Mouse (Mus musculus) MEL (cell line): Measurements from ENCODE around the gene Txnip. TPM values are rescaled to one million over a fixed set of nuclear protein-coding genes. Genes with fewer than 3 reads are reported as not detected.

Experiments
- DNase-seq: peaks from one replicate; pipeline ENCODE4 v3.0.0; 2011; ENCODE audit warnings: low read depth, low spot score
- H3K27ac ChIP-seq: 2 replicates; pipeline ENCODE4 v1.5.1; 2012; ENCODE audit warnings: low read depth, mild to moderate bottlenecking, control low read depth, low read length, moderate library complexity; ENCODE audit not compliant: control insufficient read depth
- H3K27me3 ChIP-seq, 2 experiments: fragments of 150-350 bp in 1 of 2; sonication (generic) in 1 of 2; 2 replicates each; pipeline ENCODE4 v1.6.1; 2012; ENCODE audit warnings: low read length in 2 of 2, mild to moderate bottlenecking in 2 of 2, improper control_type of control experiment in 1 of 2, moderate library complexity in 1 of 2; ENCODE audit not compliant: insufficient read depth in 2 of 2, control insufficient read depth in 1 of 2
- H3K36me3 ChIP-seq, 2 experiments: 2 replicates each; pipeline ENCODE4 v1.6.1; 2012 to 2014; ENCODE audit warnings: low read length in 2 of 2, improper control_type of control experiment in 1 of 2, inconsistent platforms in 1 of 2, mild to moderate bottlenecking in 1 of 2; ENCODE audit not compliant: insufficient read depth in 2 of 2, control insufficient read depth in 1 of 2
- H3K4me1 ChIP-seq, 2 experiments: fragments of 150-350 bp in 1 of 2; sonication (generic) in 1 of 2; 2 replicates each; pipeline ENCODE4 v1.6.1; 2012; ENCODE audit warnings: low read length in 2 of 2, improper control_type of control experiment in 1 of 2, mild to moderate bottlenecking in 1 of 2; ENCODE audit not compliant: insufficient read depth in 2 of 2, control insufficient read depth in 1 of 2
- H3K4me3 ChIP-seq, 2 experiments: fragments of 150-350 bp in 1 of 2; sonication (generic) in 1 of 2; 2 replicates each; pipeline ENCODE4 v1.5.1; 2012; ENCODE audit warnings: low read depth in 2 of 2, low read length in 2 of 2, mild to moderate bottlenecking in 2 of 2, moderate library complexity in 2 of 2, control low read depth in 1 of 2, improper control_type of control experiment in 1 of 2; ENCODE audit not compliant: control insufficient read depth in 1 of 2, insufficient read depth in 1 of 2
- H3K79me2 ChIP-seq: 2 replicates; pipeline ENCODE4 v1.6.1; 2012; ENCODE audit warnings: mild to moderate bottlenecking, low read length, moderate library complexity; ENCODE audit not compliant: control insufficient read depth, poor library complexity, insufficient read depth
- H3K9ac ChIP-seq: 2 replicates; pipeline ENCODE4 v1.6.1; 2012; ENCODE audit warnings: low read depth, mild to moderate bottlenecking, control low read depth, low read length, moderate library complexity; ENCODE audit not compliant: control insufficient read depth, poor library complexity, severe bottlenecking
- H3K9me3 ChIP-seq: fragments of 150-350 bp; sonication (generic); replicated peaks from 2 replicates; pipeline ENCODE4 v1.6.1; 2012; ENCODE audit warnings: mild to moderate bottlenecking, low read length, improper control_type of control experiment, moderate library complexity; ENCODE audit not compliant: insufficient read depth
- BHLHE40 ChIP-seq: IDR thresholded peaks from 2 replicates; pipeline ENCODE4 v1.6.1; 2012; ENCODE audit warnings: low read depth, mild to moderate bottlenecking, inconsistent platforms, low read length, improper control_type of control experiment, borderline replicate concordance
- CHD1 ChIP-seq: IDR thresholded peaks from 2 replicates; pipeline ENCODE4 v1.6.1; 2012; ENCODE audit warnings: low read depth, mild to moderate bottlenecking, inconsistent platforms, low read length, improper control_type of control experiment
- CHD2 ChIP-seq: IDR thresholded peaks from 2 replicates; pipeline ENCODE4 v1.6.1; 2011; ENCODE audit warnings: low read length, improper control_type of control experiment
- CTCF ChIP-seq, 3 experiments: IDR thresholded peaks in 2 of 3; conservative IDR thresholded peaks in 1 of 3; 2 replicates each; pipeline ENCODE4 v1.5.1; 2011 to 2012; ENCODE audit warnings: low read length in 3 of 3, low read depth in 2 of 3, mild to moderate bottlenecking in 2 of 3, improper control_type of control experiment in 1 of 3, inconsistent platforms in 1 of 3, mixed read lengths in 1 of 3, moderate library complexity in 1 of 3; ENCODE audit not compliant: control insufficient read depth in 1 of 3, insufficient read depth in 1 of 3, poor library complexity in 1 of 3, severe bottlenecking in 1 of 3
- E2F4 ChIP-seq: IDR thresholded peaks from 2 replicates; pipeline ENCODE4 v1.6.1; 2011; ENCODE audit warnings: low read depth, low read length, improper control_type of control experiment, borderline replicate concordance
- ELF1 ChIP-seq: IDR thresholded peaks from 2 replicates; pipeline ENCODE4 v1.6.1; 2014; ENCODE audit warnings: low read depth, mild to moderate bottlenecking, inconsistent platforms, low read length, improper control_type of control experiment, moderate library complexity
- EP300 ChIP-seq, 2 experiments: IDR thresholded peaks; 2 replicates each; pipeline ENCODE4 v1.6.1; 2011; ENCODE audit warnings: improper control_type of control experiment in 2 of 2, low read length in 2 of 2, low read depth in 1 of 2, mild to moderate bottlenecking in 1 of 2
- ETS1 ChIP-seq: IDR thresholded peaks from 2 replicates; pipeline ENCODE4 v1.6.1; 2012; ENCODE audit warnings: low read depth, mild to moderate bottlenecking, inconsistent platforms, low read length, improper control_type of control experiment, moderate library complexity
- GABPA ChIP-seq: IDR thresholded peaks from 2 replicates; pipeline ENCODE4 v1.6.1; 2012; ENCODE audit warnings: low read depth, mild to moderate bottlenecking, inconsistent platforms, low read length, improper control_type of control experiment, moderate library complexity
- HCFC1 ChIP-seq: IDR thresholded peaks from 2 replicates; pipeline ENCODE4 v1.6.1; 2012; ENCODE audit warnings: low read depth, mild to moderate bottlenecking, inconsistent platforms, low read length, improper control_type of control experiment, moderate library complexity
- JUND ChIP-seq: IDR thresholded peaks from 2 replicates; pipeline ENCODE4 v1.6.1; 2011; ENCODE audit warnings: low read depth, mild to moderate bottlenecking, improper control_type of control experiment, low read length
- KAT2A ChIP-seq: conservative IDR thresholded peaks from 2 replicates; pipeline ENCODE4 v1.6.1; 2012; ENCODE audit warnings: low read depth, low read length, improper control_type of control experiment, inconsistent platforms
- MAFK ChIP-seq: IDR thresholded peaks from 2 replicates; pipeline ENCODE4 v1.6.1; 2011; ENCODE audit warnings: low read depth, mild to moderate bottlenecking, low read length, improper control_type of control experiment, borderline replicate concordance
- MAX ChIP-seq: IDR thresholded peaks from 2 replicates; pipeline ENCODE4 v1.6.1; 2011; ENCODE audit warnings: low read length, improper control_type of control experiment
- MAZ ChIP-seq: IDR thresholded peaks from 2 replicates; pipeline ENCODE4 v1.6.1; 2012; ENCODE audit warnings: low read depth, mild to moderate bottlenecking, inconsistent platforms, low read length, improper control_type of control experiment
- MEF2A ChIP-seq: IDR thresholded peaks from 2 replicates; pipeline ENCODE4 v1.6.1; 2014; ENCODE audit warnings: low read depth, mild to moderate bottlenecking, inconsistent platforms, low read length, improper control_type of control experiment; ENCODE audit not compliant: poor library complexity, insufficient replicate concordance, severe bottlenecking; ENCODE audit errors: extremely low read depth
- MXI1 ChIP-seq: IDR thresholded peaks from 2 replicates; pipeline ENCODE4 v1.6.1; 2011; ENCODE audit warnings: mild to moderate bottlenecking, low read depth, low read length, improper control_type of control experiment
- MYB ChIP-seq: IDR thresholded peaks from 2 replicates; pipeline ENCODE4 v1.6.1; 2011; ENCODE audit warnings: mild to moderate bottlenecking, low read depth, low read length, improper control_type of control experiment
- MYC ChIP-seq: IDR thresholded peaks from 2 replicates; pipeline ENCODE4 v1.6.1; 2011; ENCODE audit warnings: low read depth, mild to moderate bottlenecking, low read length, improper control_type of control experiment, moderate library complexity
- NELFE ChIP-seq: IDR thresholded peaks from 2 replicates; pipeline ENCODE4 v1.6.1; 2011; ENCODE audit warnings: low read depth, low read length, improper control_type of control experiment
- NRF1 ChIP-seq: IDR thresholded peaks from 2 replicates; pipeline ENCODE4 v1.6.1; 2014; ENCODE audit warnings: low read depth, mild to moderate bottlenecking, inconsistent platforms, low read length, improper control_type of control experiment, moderate library complexity; ENCODE audit not compliant: poor library complexity, insufficient read depth, severe bottlenecking
- POLR2A ChIP-seq, 2 experiments: IDR thresholded peaks; 2 replicates each; pipeline ENCODE4 v1.6.1; 2011 to 2012; ENCODE audit warnings: low read length in 2 of 2, mild to moderate bottlenecking in 2 of 2, control low read depth in 1 of 2, improper control_type of control experiment in 1 of 2, low read depth in 1 of 2, moderate library complexity in 1 of 2; ENCODE audit not compliant: control insufficient read depth in 1 of 2, insufficient read depth in 1 of 2, poor library complexity in 1 of 2
- POLR2AphosphoS2 ChIP-seq: IDR thresholded peaks from 2 replicates; pipeline ENCODE4 v1.6.1; 2011; ENCODE audit warnings: low read length, improper control_type of control experiment
- RAD21 ChIP-seq: IDR thresholded peaks from 2 replicates; pipeline ENCODE4 v1.6.1; 2011; ENCODE audit warnings: mild to moderate bottlenecking, low read depth, low read length, improper control_type of control experiment
- RCOR1 ChIP-seq: IDR thresholded peaks from 2 replicates; pipeline ENCODE4 v1.6.1; 2012; ENCODE audit warnings: low read depth, mild to moderate bottlenecking, inconsistent platforms, low read length, improper control_type of control experiment
- SIN3A ChIP-seq: IDR thresholded peaks from 2 replicates; pipeline ENCODE4 v1.6.1; 2012; ENCODE audit warnings: low read length, improper control_type of control experiment, inconsistent platforms
- SMC3 ChIP-seq: IDR thresholded peaks from 2 replicates; pipeline ENCODE4 v1.6.1; 2011; ENCODE audit warnings: low read depth, low read length, improper control_type of control experiment
- TAL1 ChIP-seq: IDR thresholded peaks from 2 replicates; pipeline ENCODE4 v1.6.1; 2012; ENCODE audit warnings: mild to moderate bottlenecking, inconsistent platforms, low read length, moderate library complexity, mixed read lengths
- TBP ChIP-seq: IDR thresholded peaks from 2 replicates; pipeline ENCODE4 v1.8.0; 2011; ENCODE audit warnings: low read depth, low read length, improper control_type of control experiment
- TCF12 ChIP-seq: IDR thresholded peaks from 2 replicates; pipeline ENCODE4 v1.6.1; 2014; ENCODE audit warnings: low read depth, mild to moderate bottlenecking, inconsistent platforms, low read length, improper control_type of control experiment, moderate library complexity
- UBTF ChIP-seq: IDR thresholded peaks from 2 replicates; pipeline ENCODE4 v1.6.1; 2012; ENCODE audit warnings: low read depth, mild to moderate bottlenecking, inconsistent platforms, low read length, improper control_type of control experiment, moderate library complexity, borderline replicate concordance; ENCODE audit not compliant: insufficient read depth
- USF1 ChIP-seq: IDR thresholded peaks from 2 replicates; pipeline ENCODE4 v1.6.1; 2014; ENCODE audit warnings: low read depth, mild to moderate bottlenecking, inconsistent platforms, low read length, improper control_type of control experiment, moderate library complexity
- USF2 ChIP-seq, 2 experiments: IDR thresholded peaks; 2 replicates each; pipeline ENCODE4 v1.6.1; 2011 to 2012; ENCODE audit warnings: improper control_type of control experiment in 2 of 2, low read length in 2 of 2, borderline replicate concordance in 1 of 2, inconsistent platforms in 1 of 2, low read depth in 1 of 2, mild to moderate bottlenecking in 1 of 2; ENCODE audit not compliant: insufficient read depth in 1 of 2
- ZC3H11A ChIP-seq: IDR thresholded peaks from 2 replicates; pipeline ENCODE4 v1.6.1; 2012; ENCODE audit warnings: low read depth, mild to moderate bottlenecking, inconsistent platforms, low read length, improper control_type of control experiment
- ZKSCAN1 ChIP-seq: IDR thresholded peaks from 2 replicates; pipeline ENCODE4 v1.6.1; 2012; ENCODE audit warnings: low read depth, mild to moderate bottlenecking, inconsistent platforms, low read length, improper control_type of control experiment, moderate library complexity
- ZMIZ1 ChIP-seq: IDR thresholded peaks from 2 replicates; pipeline ENCODE4 v1.6.1; 2012; ENCODE audit warnings: low read depth, mild to moderate bottlenecking, inconsistent platforms, low read length, improper control_type of control experiment, moderate library complexity
- polyA plus RNA-seq, 2 experiments: library from polyadenylated mRNA; stranded (reverse) in 1 of 2; unstranded in 1 of 2; fragments of >175 nt in 1 of 2; fragments of >200 nt in 1 of 2; gene quantifications; 2 replicates each; pipeline versions ENCODE4 v1.2.1 to v1.2.4; 2012; ENCODE audit warnings: low replicate concordance in 2 of 2, low read depth in 1 of 2; ENCODE audit not compliant: insufficient read length in 2 of 2, insufficient read depth in 1 of 2, missing spikeins in 1 of 2
- total RNA-seq: library from RNA; depleted of rRNA; stranded (reverse); fragments of 300-350 nt; gene quantifications from 2 replicates; pipeline ENCODE4 v1.2.3, GENCODE M21; 2012

Gene Txnip
- total and polyA plus RNA-seq, 3 experiments: 183 to 1,680 (median 237) TPM

GRCm38 (mm10) chr3:96547389-96547960, 10.3 kb upstream of the Txnip start:
- peak; percentile 92 for DNase-seq
- no peaks in the 10 kb centered on the region for H3K27me3 ChIP-seq
- H3K36me3 ChIP-seq: peaks cover 0 to 6% of the 10 kb centered on the region in 2 experiments; a peak in 2 of 4 replicates
- no peaks in the 10 kb centered on the region for H3K79me2 ChIP-seq
- peak overlapping the region; percentile 18; the same call in 1 of the 2 replicates for H3K9ac ChIP-seq
- H3K4me3 ChIP-seq: peak overlapping the region; percentile 3 to 33; a peak in 3 of 4 replicates
- no peaks in the 10 kb centered on the region for H3K9me3 ChIP-seq
- peaks cover 8 to 13% of the 10 kb centered on the region in 2 experiments for H3K4me1 ChIP-seq
- no peak overlapping the region for H3K27ac ChIP-seq
- TF ChIP-seq MAX: no peak
- TF ChIP-seq BHLHE40: peak; percentile 3; the same call in 1 of the 2 replicates
- TF ChIP-seq ZMIZ1: no peak
- TF ChIP-seq JUND: no peak
- no peak for TF ChIP-seq UBTF
- no peak for TF ChIP-seq MAFK
- TF ChIP-seq E2F4: 0 out of 2 replicates have a peak, but pooled peaks have one; percentile 14
- TF ChIP-seq GABPA: no peak
- 0 out of 2 replicates have a peak, but pooled peaks have one; percentile 6 for TF ChIP-seq ETS1
- TF ChIP-seq HCFC1: peak; percentile 58; the same call in 1 of the 2 replicates
- 0 out of 2 replicates have a peak, but pooled peaks have one; percentile 22 for TF ChIP-seq MYC
- TF ChIP-seq MEF2A: no peak
- no peak for TF ChIP-seq EP300 (IDR thresholded peaks at IDR 0.05; ENCODE audit: low read depth in 1 of 2, low read length in 2 of 2)
- TF ChIP-seq USF1: no peak
- peak; percentile 19; the same call in 1 of the 2 replicates for TF ChIP-seq MXI1
- no peak for TF ChIP-seq TAL1
- no peak for TF ChIP-seq MAZ
- TF ChIP-seq POLR2A (IDR thresholded peaks at IDR 0.05; ENCODE audit: control insufficient read depth in 1 of 2, insufficient read depth in 1 of 2, low read depth in 1 of 2, low read length in 2 of 2, poor library complexity in 1 of 2): no peak
- TF ChIP-seq USF2 (IDR thresholded peaks at IDR 0.05; ENCODE audit: borderline replicate concordance in 1 of 2, insufficient read depth in 1 of 2, low read depth in 1 of 2, low read length in 2 of 2): no peak
- peak; percentile 94 to 98 (median 98) for TF ChIP-seq CTCF (IDR thresholded peaks at IDR 0.05 in 2 of 3, conservative IDR thresholded peaks at IDR 0.05 in 1 of 3; ENCODE audit: control insufficient read depth in 1 of 3, insufficient read depth in 1 of 3, low read depth in 2 of 3, low read length in 3 of 3, poor library complexity in 1 of 3, severe bottlenecking in 1 of 3)
- no peak for TF ChIP-seq NRF1
- no peak for TF ChIP-seq CHD1
- no peak for TF ChIP-seq CHD2
- peak; percentile 100 for TF ChIP-seq RAD21
- no peak for TF ChIP-seq RCOR1
- 0 out of 2 replicates have a peak, but pooled peaks have one; percentile 11 for TF ChIP-seq ELF1
- no peak for TF ChIP-seq KAT2A
- TF ChIP-seq MYB: no peak
- TF ChIP-seq TBP: 0 out of 2 replicates have a peak, but pooled peaks have one; percentile 30
- peak; percentile 100 for TF ChIP-seq SMC3
- TF ChIP-seq SIN3A: peak; percentile 85
- no peak for TF ChIP-seq POLR2AphosphoS2
- no peak for TF ChIP-seq NELFE
- no peak for TF ChIP-seq TCF12
- peak; percentile 99 for TF ChIP-seq ZC3H11A
- no peak for TF ChIP-seq ZKSCAN1
